ENCODE assay signal across 9 mouse cellular contexts in the genomic region with DNA sequence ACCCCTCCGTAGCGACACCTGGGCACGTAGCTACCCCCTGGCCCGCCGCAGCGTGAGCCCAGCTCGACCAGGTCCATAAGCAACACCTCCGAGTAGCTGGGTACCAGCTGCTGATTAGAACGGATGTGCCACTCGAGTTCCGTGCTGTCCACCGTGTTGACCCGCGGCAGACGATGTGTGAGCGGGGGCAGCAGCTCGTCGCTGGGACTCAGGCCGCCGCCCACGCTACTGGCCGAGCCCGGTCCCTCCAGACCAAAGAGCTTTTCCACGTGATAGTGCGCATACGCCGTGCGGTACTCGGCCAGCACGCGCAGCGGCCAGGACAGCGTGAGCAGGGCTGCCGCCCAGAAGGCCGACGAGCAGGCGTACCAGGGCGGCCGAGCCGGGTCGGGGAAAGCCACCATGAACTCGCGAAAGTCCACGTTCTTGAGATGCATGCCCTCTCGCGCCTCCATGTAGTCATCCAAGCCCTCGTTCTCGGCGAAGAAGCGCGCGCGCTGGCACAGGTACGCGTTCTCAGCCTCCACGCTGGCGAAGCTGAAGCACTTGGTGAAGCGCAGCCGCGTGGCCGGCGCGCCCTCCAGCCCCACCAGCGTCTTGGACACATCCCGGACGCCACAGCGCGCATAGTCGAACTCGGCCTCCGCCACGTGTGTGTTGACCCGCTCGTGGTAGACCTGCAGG. TPM values are rescaled to one million over a fixed set of nuclear protein-coding genes. Genes with fewer than 3 reads are reported as not detected.
DNase-seq lines count a peak whose midpoint lies in the region; ATAC-seq and TF ChIP-seq lines count a peak whose summit lies in the region.
"Had no signal": no experiment of that assay in that cellular context is flagged by ENCODE, and none has a peak within 500 bp of the region (broad histone marks: within the 10 kb centered on the region; RNA-seq: fewer than 3 reads in every experiment).

No protein-coding gene starts in this region.

- peak overlapping the region; percentile 0; the same call in 1 of the 2 replicates for H3K4me3 ChIP-seq in layer of hippocampus, adult 2 months
- H3K4me3 ChIP-seq in cortical plate, adult 2 months (ENCODE audit: insufficient read depth, low read length): no peak overlapping the region
- peak overlapping the region; percentile 9; the same call in 1 of the 2 replicates for H3K4me3 ChIP-seq in intestine, embryonic 14.5 days (ENCODE audit: low read depth, low read length)
- H3K4me3 ChIP-seq in neural tube, embryonic 12.5 days: peak overlapping the region; percentile 18

- H3K27me3 ChIP-seq in intestine, embryonic 14.5 days (replicated peaks; ENCODE audit: control insufficient read depth, insufficient read depth, low read length): peaks cover 70% of the 10 kb centered on the region
- H3K27me3 ChIP-seq in neural tube, embryonic 12.5 days (replicated peaks): peaks cover 63% of the 10 kb centered on the region

- no peak for TF ChIP-seq CTCF in layer of hippocampus, adult 2 months (conservative IDR thresholded peaks at IDR 0.05)
- TF ChIP-seq CTCF in cortical plate, adult 2 months (IDR thresholded peaks at IDR 0.05; ENCODE audit: extremely low read depth, insufficient read depth, low read length): no peak

- H3K9me3 ChIP-seq in intestine, embryonic 14.5 days (ENCODE audit: control insufficient read depth, low read length): no peaks in the 10 kb centered on the region
- H3K9me3 ChIP-seq in neural tube, embryonic 12.5 days: no peaks in the 10 kb centered on the region

- peak overlapping the region; percentile 39 for H3K4me2 ChIP-seq in intestine, embryonic 14.5 days (ENCODE audit: low read length)
- peak overlapping the region; percentile 51 for H3K4me2 ChIP-seq in neural tube, embryonic 12.5 days (replicated peaks)

- H3K4me1 ChIP-seq in cortical plate, adult 2 months (ENCODE audit: control insufficient read depth, insufficient read depth, low read length): peaks cover 13% of the 10 kb centered on the region
- H3K4me1 ChIP-seq in intestine, embryonic 14.5 days (replicated peaks; ENCODE audit: control insufficient read depth, insufficient read depth, low read length): peaks cover 10% of the 10 kb centered on the region; the same call in 1 of the 2 replicates
- H3K4me1 ChIP-seq in neural tube, embryonic 12.5 days: peaks cover 41% of the 10 kb centered on the region

- intact Hi-C loops in left cerebral cortex, postnatal 14 days (cut with DNase I): no loop called here

- H3K9ac ChIP-seq in intestine, embryonic 14.5 days (ENCODE audit: low read length): no peak overlapping the region
- H3K9ac ChIP-seq in neural tube, embryonic 12.5 days: peak overlapping the region; percentile 33; the same call in 1 of the 2 replicates

- no peak for DNase-seq in layer of hippocampus, adult 2 months (ENCODE audit: low spot score in 2 of 2)
- no peak for DNase-seq in layer of hippocampus, adult 9-11 months
- DNase-seq in intestine, embryonic 14.5 days (ENCODE audit: low spot score): no peak
- DNase-seq in thymus, postnatal 14 days: no peak
- DNase-seq in left cerebral cortex, postnatal 14 days (ENCODE audit: low spot score in 2 of 2): no peak
- no peak for DNase-seq in T-cell, adult 2 months (ENCODE audit: low spot score)

- no peak for TF ChIP-seq POLR2A in cortical plate, adult 2 months (IDR thresholded peaks at IDR 0.05; ENCODE audit: extremely low read depth, insufficient read depth, low read length)

- H3K27ac ChIP-seq in layer of hippocampus, adult 2 months: peak overlapping the region; percentile 59; the same call in 1 of the 2 replicates
- peak overlapping the region; percentile 62 for H3K27ac ChIP-seq in cortical plate, adult 2 months (ENCODE audit: insufficient read depth, low read length)
- no peak overlapping the region for H3K27ac ChIP-seq in intestine, embryonic 14.5 days (ENCODE audit: low read depth)
- H3K27ac ChIP-seq in neural tube, embryonic 12.5 days: no peak overlapping the region

- no peak for ATAC-seq in intestine, embryonic 14.5 days (replicated peaks; ENCODE audit: low FRiP score, low TSS enrichment, low read depth)
- no peak for ATAC-seq in neural tube, embryonic 12.5 days (ENCODE audit: low FRiP score, low read depth)

- 14% methylated on average over 74 of the region's 74 CpGs for WGBS in intestine, embryonic 14.5 days
- WGBS in neural tube, embryonic 12.5 days: 6% methylated on average over 74 of the region's 74 CpGs

- H3K36me3 ChIP-seq in intestine, embryonic 14.5 days (ENCODE audit: control insufficient read depth, insufficient read depth, low read length): no peaks in the 10 kb centered on the region
- H3K36me3 ChIP-seq in neural tube, embryonic 12.5 days: peaks cover 19% of the 10 kb centered on the region

RNA-seq across cellular contexts. Expression of a gene that starts 4.1 kb away (rescaled TPM):
- 100 to 1,000 TPM; 106 to 112 TPM for total RNA-seq in layer of hippocampus, adult 2 months (2021)
- polyA plus RNA-seq in cortical plate, adult 2 months (2012; rRNA removed): 85.7 and 94.1 TPM in 2 replicates
- 2.1 and 2.3 TPM in 2 replicates for polyA plus RNA-seq in intestine, embryonic 14.5 days (2014; fragmentation: Nextera tagmentation; extraction: Ambion mirVana)
- 10.5 and 13.1 TPM in 2 replicates for polyA plus RNA-seq in neural tube, embryonic 12.5 days (2016; fragmentation: Nextera tagmentation; extraction: Ambion mirVana)
- total RNA-seq in left cerebral cortex, postnatal 14 days (2021): 100 to 1,000 TPM; 114 to 120 TPM
- total RNA-seq: liver, adult 2 months had no signal

RNA-seq across cellular contexts. Expression of a gene that starts 10.1 kb away (rescaled TPM):
- total RNA-seq in layer of hippocampus, adult 2 months (2021): 1 to 10 TPM; 2.6 to 2.7 TPM
- polyA plus RNA-seq in cortical plate, adult 2 months (2012; rRNA removed): 2.1 and 2.3 TPM in 2 replicates
- 3.7 and 4.0 TPM in 2 replicates for polyA plus RNA-seq in intestine, embryonic 14.5 days (2014; fragmentation: Nextera tagmentation; extraction: Ambion mirVana)
- polyA plus RNA-seq in neural tube, embryonic 12.5 days (2016; fragmentation: Nextera tagmentation; extraction: Ambion mirVana): 7.4 and 7.5 TPM in 2 replicates
- 1 to 10 TPM; 1.8 to 2.0 TPM for total RNA-seq in left cerebral cortex, postnatal 14 days (2021)

RNA-seq across cellular contexts. Expression of a gene that starts 18.3 kb away (rescaled TPM):
- 10 to 100 TPM; 31.1 to 31.8 TPM for total RNA-seq in layer of hippocampus, adult 2 months (2021)
- 52.4 and 52.6 TPM in 2 replicates for polyA plus RNA-seq in cortical plate, adult 2 months (2012; rRNA removed)
- polyA plus RNA-seq in intestine, embryonic 14.5 days (2014; fragmentation: Nextera tagmentation; extraction: Ambion mirVana): 136 and 146 TPM in 2 replicates
- 87.6 and 90.5 TPM in 2 replicates for polyA plus RNA-seq in neural tube, embryonic 12.5 days (2016; fragmentation: Nextera tagmentation; extraction: Ambion mirVana)
- 10 to 100 TPM; 41.6 to 46.1 TPM for total RNA-seq in left cerebral cortex, postnatal 14 days (2021)

RNA-seq across cellular contexts. Expression of a gene that starts 22.2 kb away (rescaled TPM):
- total RNA-seq in layer of hippocampus, adult 2 months (2021): 1 to 10 TPM in 1 of 2 experiments, under 1 TPM in 1; 0.56 to 1.0 TPM
- polyA plus RNA-seq in cortical plate, adult 2 months (2012; rRNA removed): 3.4 and 3.7 TPM in 2 replicates
- 0.60 and 0.70 TPM in 2 replicates for polyA plus RNA-seq in intestine, embryonic 14.5 days (2014; fragmentation: Nextera tagmentation; extraction: Ambion mirVana)
- polyA plus RNA-seq in neural tube, embryonic 12.5 days (2016; fragmentation: Nextera tagmentation; extraction: Ambion mirVana): 1.9 TPM in 2 replicates
- total RNA-seq in left cerebral cortex, postnatal 14 days (2021): 1 to 10 TPM in 1 of 2 experiments, under 1 TPM in 1; 0.68 to 1.1 TPM
- total RNA-seq: liver, adult 2 months had no signal
- polyA plus RNA-seq: liver, adult 2 months had no signal

RNA-seq across cellular contexts. Expression of a gene that starts 27.7 kb away (rescaled TPM):
- total RNA-seq in layer of hippocampus, adult 2 months (2021): 1,000 to 10,000 TPM; 1,695 to 1,765 TPM
- 980 and 997 TPM in 2 replicates for polyA plus RNA-seq in cortical plate, adult 2 months (2012; rRNA removed)
- polyA plus RNA-seq in intestine, embryonic 14.5 days (2014; fragmentation: Nextera tagmentation; extraction: Ambion mirVana): 1,628 and 1,680 TPM in 2 replicates
- polyA plus RNA-seq in neural tube, embryonic 12.5 days (2016; fragmentation: Nextera tagmentation; extraction: Ambion mirVana): 1,381 and 1,470 TPM in 2 replicates
- 1,000 to 10,000 TPM; 1,454 to 1,586 TPM for total RNA-seq in left cerebral cortex, postnatal 14 days (2021)

Comparison
In these comparisons a context has a peak if more than half of its experiments do, and no peak if none do; other contexts are left out.
1. H3K27ac ChIP-seq: peak in layer of hippocampus, adult 2 months (single experiment) and cortical plate, adult 2 months (single experiment); none in intestine, embryonic 14.5 days (single experiment) and neural tube, embryonic 12.5 days (single experiment).